Mouse (Mus musculus) hindbrain, embryonic 16.5 days (tissue): Measurements from ENCODE around the gene Armc5. TPM values are rescaled to one million over a fixed set of nuclear protein-coding genes. Genes with fewer than 3 reads are reported as not detected.

Experiments used
- ATAC-seq: fragments of 200-750 bp; cut with Nextera tagmentation; 2 replicates; pipeline ENCODE4 v1.8.0; 2017; ENCODE audit warnings: moderate TSS enrichment, moderate library complexity
- H3K27ac ChIP-seq: fragments of 300-500 bp; sonication (generic); 2 replicates; pipeline ENCODE4 v1.5.1; 2014; ENCODE audit warnings: low read depth, mild to moderate bottlenecking, control low read depth, low read length, moderate library complexity
- H3K27me3 ChIP-seq: fragments of 300-500 bp; sonication (generic); replicated peaks from 2 replicates; pipeline ENCODE4 v1.6.1; 2014; ENCODE audit warnings: low read length; ENCODE audit not compliant: control insufficient read depth, insufficient read depth
- H3K36me3 ChIP-seq: fragments of 300-500 bp; sonication (generic); 2 replicates; pipeline ENCODE4 v1.6.1; 2014; ENCODE audit warnings: mild to moderate bottlenecking, low read length, moderate library complexity, mixed read lengths; ENCODE audit not compliant: control insufficient read depth, insufficient read depth
- H3K4me1 ChIP-seq: fragments of 300-500 bp; sonication (generic); 2 replicates; pipeline ENCODE4 v1.6.1; 2014; ENCODE audit warnings: low read depth, low read length; ENCODE audit not compliant: control insufficient read depth, insufficient read depth
- H3K4me2 ChIP-seq: fragments of 300-500 bp; sonication (generic); 2 replicates; pipeline ENCODE4 v1.6.1; 2014; ENCODE audit warnings: mild to moderate bottlenecking, low read length, control low read depth, moderate library complexity
- H3K4me3 ChIP-seq: fragments of 300-500 bp; sonication (generic); 2 replicates; pipeline ENCODE4 v1.5.1; 2014; ENCODE audit warnings: mild to moderate bottlenecking, low read length, control low read depth, moderate library complexity
- H3K9ac ChIP-seq: fragments of 300-500 bp; sonication (generic); 2 replicates; pipeline ENCODE4 v1.6.1; 2014; ENCODE audit warnings: low read depth, mild to moderate bottlenecking, control low read depth, low read length, moderate library complexity
- H3K9me3 ChIP-seq: fragments of 300-500 bp; sonication (generic); 2 replicates; pipeline ENCODE4 v1.6.1; 2014; ENCODE audit warnings: mild to moderate bottlenecking, low read length, moderate library complexity; ENCODE audit not compliant: control insufficient read depth
- WGBS: fragments of 180-500 bp; shearing (Covaris S2); extraction: QIAGEN DNeasy Blood & Tissue Kit; methylation state at CpG from one replicate; pipeline ENCODE4 v1.1.7; 2014; 5-methylcytosine and 5-hydroxymethylcytosine counted together
- polyA plus RNA-seq: library from polyadenylated mRNA; unstranded; fragments of >200 nt; fragmentation: Nextera tagmentation; extraction: Ambion mirVana; gene quantifications from 2 replicates; pipeline ENCODE4 v1.2.1, GENCODE M21; 2015

Gene Armc5
- polyA plus RNA-seq, 1 experiment from 2014 or later = 12.0 TPM

DNA sequence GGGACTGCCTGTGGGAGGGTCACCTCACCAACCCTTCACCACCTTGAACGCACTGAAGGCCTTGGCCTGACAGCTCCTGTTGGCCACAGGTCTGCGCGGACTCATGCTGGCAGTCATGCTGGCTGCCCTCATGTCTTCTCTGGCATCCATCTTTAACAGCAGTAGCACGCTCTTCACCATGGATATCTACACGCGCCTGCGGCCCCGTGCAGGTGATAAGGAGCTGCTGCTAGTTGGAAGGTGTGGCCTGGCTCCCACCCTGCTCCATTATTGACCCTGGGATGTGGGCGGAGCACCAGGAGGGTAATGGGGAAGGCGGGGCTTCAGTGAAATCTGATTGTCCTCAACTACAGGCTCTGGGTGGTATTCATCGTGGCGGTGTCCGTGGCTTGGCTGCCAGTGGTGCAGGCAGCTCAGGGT is 33.3 kb downstream of the Armc5 start:
- no peaks in the 10 kb centered on the region for H3K9me3 ChIP-seq
- H3K4me1 ChIP-seq = no peaks in the 10 kb centered on the region
- H3K27me3 ChIP-seq = no peaks in the 10 kb centered on the region
- no peak overlapping the region for H3K9ac ChIP-seq
- no peak for ATAC-seq
- peaks cover 14% of the 10 kb centered on the region for H3K36me3 ChIP-seq
- H3K4me3 ChIP-seq = no peak overlapping the region
- 67% methylated on average over 13 of the region's 13 CpGs for WGBS
- H3K27ac ChIP-seq = no peak overlapping the region
- no peak overlapping the region for H3K4me2 ChIP-seq

DNA sequence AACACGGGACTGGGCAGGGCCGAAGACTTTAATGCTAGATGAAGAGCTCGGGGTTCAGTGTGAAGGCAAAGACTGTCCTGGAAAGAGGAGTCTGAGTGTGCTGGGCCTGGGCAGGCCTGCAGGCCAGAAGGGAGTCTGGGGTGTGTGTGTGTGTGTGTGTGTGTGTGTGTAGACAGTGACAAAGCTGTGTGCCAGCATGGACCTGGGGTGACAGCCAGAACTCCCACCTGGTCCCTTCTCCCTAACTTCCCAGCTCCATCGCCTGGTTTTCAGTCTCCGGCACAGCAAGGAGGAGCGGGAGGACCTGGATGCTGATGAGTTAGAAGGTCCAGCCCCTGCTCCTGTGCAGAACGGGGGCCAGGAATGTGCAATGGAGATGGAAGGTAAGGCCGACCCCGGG is 34.4 kb downstream of the Armc5 start:
- no peaks in the 10 kb centered on the region for H3K4me1 ChIP-seq
- H3K9me3 ChIP-seq = no peaks in the 10 kb centered on the region
- no peak overlapping the region for H3K4me2 ChIP-seq
- H3K4me3 ChIP-seq = no peak overlapping the region
- no peak for ATAC-seq
- 96% methylated on average over 9 of the region's 9 CpGs for WGBS
- H3K36me3 ChIP-seq = peaks cover 20% of the 10 kb centered on the region
- no peaks in the 10 kb centered on the region for H3K27me3 ChIP-seq
- H3K27ac ChIP-seq = no peak overlapping the region
- no peak overlapping the region for H3K9ac ChIP-seq

DNA sequence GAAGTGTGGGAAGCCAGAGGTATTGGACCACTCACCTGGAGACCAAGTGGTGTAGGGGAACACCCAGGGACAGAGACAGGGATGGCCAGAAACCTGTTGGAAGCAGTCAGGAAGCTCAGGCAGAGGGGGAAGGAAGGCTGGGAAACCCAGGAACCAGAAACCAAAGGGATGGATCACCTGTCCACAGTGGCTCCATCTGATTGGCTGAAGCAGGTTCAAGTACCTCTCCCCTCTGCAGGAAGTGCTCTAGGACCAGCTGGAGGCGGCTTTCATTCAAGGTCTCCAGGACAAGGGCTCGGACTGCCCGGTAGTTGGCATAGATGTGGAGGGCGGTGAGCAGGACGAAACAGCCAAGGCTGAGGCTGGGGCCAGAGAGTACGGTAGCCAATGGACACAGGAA is 38.9 kb downstream of the Armc5 start:
- peaks cover 19% of the 10 kb centered on the region for H3K36me3 ChIP-seq
- H3K9ac ChIP-seq = no peak overlapping the region
- no peak overlapping the region for H3K4me2 ChIP-seq
- no peaks in the 10 kb centered on the region for H3K27me3 ChIP-seq
- no peak for ATAC-seq
- H3K4me3 ChIP-seq = no peak overlapping the region
- 89% methylated on average over 6 of the region's 6 CpGs for WGBS
- H3K9me3 ChIP-seq = no peaks in the 10 kb centered on the region
- no peaks in the 10 kb centered on the region for H3K4me1 ChIP-seq
- no peak overlapping the region for H3K27ac ChIP-seq

DNA sequence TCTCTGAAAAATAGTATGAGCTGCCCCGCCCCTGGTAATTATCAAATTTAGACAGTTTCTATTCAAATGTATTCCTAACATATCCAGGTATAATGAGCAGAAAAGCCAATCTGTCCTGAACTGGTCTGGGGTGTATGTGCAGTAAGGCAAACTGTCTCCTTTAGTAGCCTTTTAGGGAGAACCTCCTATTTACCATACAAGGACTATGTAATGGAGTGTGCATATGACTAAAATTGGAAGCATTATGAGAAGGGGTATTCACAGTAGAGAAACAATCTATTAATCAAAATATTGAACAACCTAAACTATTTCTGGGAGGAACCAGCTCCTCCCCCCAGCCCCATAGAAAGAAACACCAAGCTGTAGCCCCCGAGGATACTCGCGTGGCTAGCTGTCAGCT is 42.6 kb downstream of the Armc5 start:
- Histone ChIP-seq H3K4me2 (no peak overlapping the region), H3K9ac (no peak overlapping the region), H3K9me3 (no peaks in the 10 kb centered on the region), H3K36me3 (peaks cover 10% of the 10 kb centered on the region), H3K27ac (no peak overlapping the region), H3K27me3 (no peaks in the 10 kb centered on the region), H3K4me3 (no peak overlapping the region), H3K4me1 (no peaks in the 10 kb centered on the region)
- no peak for ATAC-seq
- WGBS = 92% methylated on average over 4 of the region's 4 CpGs

DNA sequence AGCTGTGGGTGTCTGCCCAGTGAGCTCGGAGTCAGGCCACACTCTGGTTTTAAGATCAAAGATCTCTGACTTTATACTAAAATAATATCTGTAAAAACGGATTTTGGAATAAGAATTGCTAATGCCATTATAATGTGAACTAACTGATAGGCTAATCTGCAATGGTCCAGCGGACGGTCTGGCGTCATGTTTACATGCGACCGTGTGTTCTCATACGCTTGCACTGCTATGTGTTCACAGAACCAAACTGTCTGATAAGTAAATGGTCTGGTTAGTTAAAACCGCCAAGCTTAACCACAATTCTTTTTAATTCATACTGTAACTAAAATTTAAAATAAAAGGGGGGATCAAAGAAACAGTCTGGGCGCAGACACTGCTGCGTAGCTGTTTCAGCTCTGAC is 44.6 kb downstream of the Armc5 start:
- Histone ChIP-seq H3K4me1 (no peaks in the 10 kb centered on the region), H3K4me3 (no peak overlapping the region), H3K27ac (no peak overlapping the region), H3K9ac (no peak overlapping the region), H3K36me3 (peaks cover 5% of the 10 kb centered on the region; the same call in 1 of the 2 replicates), H3K27me3 (no peaks in the 10 kb centered on the region), H3K9me3 (no peaks in the 10 kb centered on the region), H3K4me2 (no peak overlapping the region)
- ATAC-seq = no peak
- WGBS = 78% methylated on average over 11 of the region's 11 CpGs

DNA sequence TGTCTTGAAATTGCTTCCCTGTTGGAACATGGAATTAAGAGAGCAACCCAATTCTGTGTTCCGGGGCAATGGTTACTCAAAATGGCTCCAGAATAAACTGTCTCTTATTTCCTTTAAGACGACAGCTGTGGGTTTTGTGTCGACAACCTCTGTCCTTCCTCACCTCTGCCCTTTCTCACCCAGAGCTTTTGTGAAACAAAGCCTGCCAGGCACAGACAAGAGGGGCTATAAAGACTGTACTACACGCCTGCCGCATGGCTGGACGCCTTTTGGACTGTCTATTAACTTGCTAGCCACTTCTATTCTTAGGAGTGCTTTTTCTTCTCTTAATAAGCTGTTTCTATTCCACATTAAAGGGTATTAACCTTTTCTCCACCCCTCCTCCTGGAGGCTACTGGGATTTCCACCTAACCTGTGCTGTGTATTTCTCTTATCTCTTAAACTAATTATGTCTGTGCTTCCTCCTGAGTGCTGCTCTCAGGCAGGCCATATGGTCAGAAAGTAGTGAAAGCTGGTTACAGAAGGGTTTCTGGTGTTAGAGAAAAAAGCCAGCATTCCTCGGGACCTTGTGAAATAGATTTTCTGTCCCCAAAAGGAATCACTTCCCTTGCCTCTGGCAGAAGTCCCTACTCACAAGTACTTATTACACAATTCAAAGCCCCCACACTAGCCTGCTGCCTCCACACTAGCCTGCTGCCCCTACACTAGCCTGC is 45.5 kb downstream of the Armc5 start:
- Histone ChIP-seq H3K36me3 (peaks cover 9% of the 10 kb centered on the region; the same call in 1 of the 2 replicates), H3K4me2 (no peak overlapping the region), H3K4me3 (no peak overlapping the region), H3K9ac (no peak overlapping the region), H3K27me3 (no peaks in the 10 kb centered on the region), H3K4me1 (no peaks in the 10 kb centered on the region), H3K27ac (no peak overlapping the region), H3K9me3 (no peaks in the 10 kb centered on the region)
- 16% methylated on average over 7 of the region's 7 CpGs for WGBS
- ATAC-seq = no peak

DNA sequence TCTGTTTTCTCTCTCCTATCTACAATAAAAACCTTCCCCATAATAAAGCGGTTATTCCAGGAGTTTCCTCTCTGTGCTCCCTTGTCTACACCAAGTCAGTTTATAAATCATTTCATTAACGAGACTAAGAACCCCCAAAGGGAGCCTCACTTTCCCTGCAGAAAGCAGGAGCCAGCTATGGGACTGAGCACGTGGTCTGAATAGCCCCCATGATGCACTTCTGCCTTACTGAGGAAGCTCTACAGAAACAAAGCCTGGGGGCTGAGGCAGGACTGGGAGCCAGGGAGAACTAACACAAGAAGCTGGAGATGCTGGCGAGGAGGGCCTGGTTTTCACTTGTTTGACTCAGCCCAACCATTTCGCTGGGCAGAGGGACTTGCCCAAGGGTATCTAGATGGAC is 46.9 kb downstream of the Armc5 start:
- 39% methylated on average over 5 of the region's 5 CpGs for WGBS
- no peak overlapping the region for H3K27ac ChIP-seq
- no peaks in the 10 kb centered on the region for H3K4me1 ChIP-seq
- no peaks in the 10 kb centered on the region for H3K9me3 ChIP-seq
- ATAC-seq = no peak; the same call in 1 of the 2 replicates
- no peak overlapping the region for H3K4me2 ChIP-seq
- H3K4me3 ChIP-seq = no peak overlapping the region
- H3K36me3 ChIP-seq = peaks cover 12% of the 10 kb centered on the region; the same call in 1 of the 2 replicates
- no peaks in the 10 kb centered on the region for H3K27me3 ChIP-seq
- H3K9ac ChIP-seq = no peak overlapping the region; the same call in 1 of the 2 replicates

DNA sequence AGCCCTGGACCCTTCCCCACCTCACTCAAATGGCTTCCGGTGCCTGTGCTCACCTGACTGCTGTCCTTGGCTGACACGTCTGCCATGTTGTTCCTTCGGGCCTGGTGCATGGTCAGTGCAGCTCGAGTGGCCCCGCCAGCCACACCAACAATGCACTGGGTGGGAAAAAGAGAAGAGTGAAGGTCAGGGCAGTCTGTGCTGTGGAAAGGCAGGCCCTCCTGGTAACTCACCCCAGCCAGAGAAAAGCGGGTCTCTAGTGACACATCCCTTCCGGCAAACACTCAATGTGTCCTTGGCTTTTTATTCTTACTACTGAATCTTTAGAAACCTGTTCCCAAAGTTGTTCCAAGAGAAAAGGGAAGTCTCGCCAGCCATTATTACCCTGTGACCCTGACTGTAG is 47.9 kb downstream of the Armc5 start:
- H3K9ac ChIP-seq = no peak overlapping the region
- no peaks in the 10 kb centered on the region for H3K4me1 ChIP-seq
- ATAC-seq = no peak
- H3K4me2 ChIP-seq = no peak overlapping the region
- H3K27ac ChIP-seq = no peak overlapping the region
- H3K27me3 ChIP-seq = no peaks in the 10 kb centered on the region
- no peak overlapping the region for H3K4me3 ChIP-seq
- H3K9me3 ChIP-seq = no peaks in the 10 kb centered on the region
- WGBS = 90% methylated on average over 8 of the region's 8 CpGs
- peaks cover 12% of the 10 kb centered on the region; the same call in 1 of the 2 replicates for H3K36me3 ChIP-seq

DNA sequence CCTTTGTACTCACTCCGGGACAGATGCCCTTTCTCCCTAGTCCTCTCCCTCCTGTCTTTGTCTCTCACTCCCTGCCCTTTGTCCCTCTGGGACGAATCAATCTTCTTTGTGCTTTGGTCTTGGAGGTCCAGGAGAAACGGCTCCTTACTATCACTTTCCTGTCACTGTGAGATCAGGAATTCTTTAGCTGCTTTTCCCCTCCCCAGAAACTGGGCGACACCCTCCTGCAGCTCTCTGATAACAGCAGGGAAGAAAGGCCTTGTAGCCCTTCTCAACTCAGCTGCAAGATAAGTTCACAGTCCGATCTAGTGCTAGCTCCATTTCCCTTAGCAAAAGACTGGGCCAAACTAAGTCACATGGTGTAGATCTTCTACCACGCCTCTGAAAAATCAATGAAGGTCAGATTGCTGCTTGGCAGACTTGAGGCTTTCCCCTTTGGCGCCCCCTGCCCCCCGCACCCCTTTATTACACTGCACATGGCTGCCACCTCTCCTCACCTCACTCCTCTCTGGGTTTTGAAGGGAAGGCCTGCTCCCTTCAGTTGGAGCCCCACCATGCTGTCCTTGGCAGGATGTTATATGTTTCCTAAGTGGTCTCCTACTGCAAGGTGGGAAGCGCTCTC is 51.9 kb downstream of the Armc5 start:
- Histone ChIP-seq H3K9ac (no peak overlapping the region), H3K4me2 (no peak overlapping the region), H3K9me3 (no peaks in the 10 kb centered on the region), H3K27me3 (no peaks in the 10 kb centered on the region), H3K4me1 (no peaks in the 10 kb centered on the region), H3K36me3 (peaks cover 12% of the 10 kb centered on the region; the same call in 1 of the 2 replicates), H3K27ac (no peak overlapping the region), H3K4me3 (no peak overlapping the region)
- no peak for ATAC-seq
- 25% methylated on average over 9 of the region's 9 CpGs for WGBS
